Mouse (Mus musculus): ENCODE data around the gene Rnf183. TPM values are rescaled to one million over a fixed set of nuclear protein-coding genes. Genes with fewer than 3 reads are reported as not detected.

The Rnf183 gene
- polyA plus RNA-seq, 1 experiment from 2014 or later = 0.24 TPM

DNA sequence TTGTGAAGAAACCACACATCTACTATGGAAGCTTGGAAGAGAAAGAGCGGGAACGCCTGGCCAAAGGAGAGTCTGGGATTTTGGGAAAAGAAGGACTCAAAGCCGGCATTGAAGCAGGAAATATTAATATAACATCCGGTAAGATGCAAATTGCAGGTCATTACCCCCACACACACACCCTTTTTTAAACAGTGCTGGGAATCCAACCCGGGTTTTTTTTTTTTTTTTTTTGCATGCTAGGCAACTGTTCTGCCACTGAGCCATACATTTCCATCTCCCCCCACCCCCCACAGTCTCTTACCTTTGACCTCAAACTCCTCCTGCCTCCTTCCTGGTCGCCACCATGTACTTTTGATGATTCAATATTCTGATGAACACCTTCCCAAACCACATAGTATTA lies 25.4 kb downstream of the Rnf183 start:
- peak overlapping the region; percentile 54 for H3K4me2 ChIP-seq (replicated peaks; ENCODE audit: low read depth)
- DNase-seq (ENCODE audit: low spot score) (no peak), ATAC-seq (ENCODE audit: low FRiP score, low TSS enrichment) (no peak)
- H3K4me3 ChIP-seq (ENCODE audit: low read depth, low read length) = peak overlapping the region; percentile 65
- H3K27me3 ChIP-seq (ENCODE audit: control insufficient read depth, insufficient read depth, low read length) = no peaks in the 10 kb centered on the region
- peaks cover 6% of the 10 kb centered on the region for H3K36me3 ChIP-seq (ENCODE audit: control insufficient read depth, insufficient read depth, low read length)
- no peaks in the 10 kb centered on the region for H3K9me3 ChIP-seq (ENCODE audit: control insufficient read depth, low read length)
- TF ChIP-seq EP300 (optimal IDR thresholded peaks at IDR 0.05) (no peak), CTCF (IDR thresholded peaks at IDR 0.05; ENCODE audit: low read depth) (no peak)
- 11% methylated on average over 6 of the region's 6 CpGs for WGBS
- peaks cover 4% of the 10 kb centered on the region; the same call in 1 of the 2 replicates for H3K4me1 ChIP-seq (replicated peaks; ENCODE audit: control insufficient read depth, insufficient read depth)
- peak overlapping the region; percentile 86 for H3K27ac ChIP-seq (replicated peaks)
- H3K9ac ChIP-seq (ENCODE audit: low read length) = peak overlapping the region; percentile 76

DNA sequence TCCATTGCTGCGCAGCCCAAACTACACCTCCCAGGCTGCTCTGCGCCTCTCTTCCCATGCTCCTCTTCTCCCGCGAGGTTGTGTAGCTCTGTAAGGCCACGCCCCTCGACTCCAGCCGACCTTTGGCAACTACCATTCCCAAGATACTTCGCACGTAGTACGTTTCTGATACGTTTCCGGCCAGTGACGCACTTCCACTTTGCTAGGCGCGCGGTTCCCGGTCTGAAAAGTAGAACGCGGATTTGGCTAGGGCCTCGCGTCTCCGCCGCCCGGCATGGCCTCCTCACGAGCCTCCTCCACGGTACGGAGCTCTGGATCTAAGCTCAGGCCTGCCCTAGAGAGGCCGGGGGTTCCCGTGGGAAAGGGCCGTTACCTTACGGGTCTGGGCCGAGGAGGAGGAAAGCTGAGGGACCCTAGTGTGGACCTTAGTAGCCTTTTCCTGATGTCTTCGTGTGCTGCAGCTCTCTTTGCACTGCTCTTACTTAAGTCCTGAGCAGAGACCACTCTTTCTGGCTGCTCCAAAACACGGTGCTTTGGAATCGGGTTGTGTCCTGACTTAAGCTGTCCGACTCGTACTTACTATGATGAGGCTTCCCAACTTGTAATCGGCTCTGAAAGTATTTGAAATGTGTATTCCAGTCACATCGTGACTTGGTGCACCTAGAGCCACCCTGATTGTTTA lies 26.3 kb downstream of the Rnf183 start, which contains the start of the genes Cdc26 and Prpf4:
Gene Cdc26 (minus strand): TSS at position 42 of the 682 bp plus-strand sequence.
Gene Prpf4 (plus strand): TSS at position 197 of the 682 bp plus-strand sequence.
- WGBS = under 1% methylated on average over 39 of the region's 39 CpGs
- H3K9me3 ChIP-seq (ENCODE audit: control insufficient read depth, low read length) = no peaks in the 10 kb centered on the region
- H3K9ac ChIP-seq (ENCODE audit: low read length) = peak within 1 kb of the TSS; percentile 84
- peak; percentile 99 for ATAC-seq (ENCODE audit: low FRiP score, low TSS enrichment)
- no peak for TF ChIP-seq CTCF (IDR thresholded peaks at IDR 0.05; ENCODE audit: low read depth)
- peak; percentile 49 for TF ChIP-seq EP300 (optimal IDR thresholded peaks at IDR 0.05)
- H3K4me3 ChIP-seq (ENCODE audit: low read depth, low read length) = peak within 1 kb of the TSS; percentile 65
- H3K27ac ChIP-seq (replicated peaks) = peak within 1 kb of the TSS; percentile 86
- H3K36me3 ChIP-seq (ENCODE audit: control insufficient read depth, insufficient read depth, low read length) = peaks cover 6% of the 10 kb centered on the region
- H3K4me2 ChIP-seq (replicated peaks; ENCODE audit: low read depth) = peak within 1 kb of the TSS; percentile 54
- H3K4me1 ChIP-seq (replicated peaks; ENCODE audit: control insufficient read depth, insufficient read depth) = peaks cover 4% of the 10 kb centered on the region; the same call in 1 of the 2 replicates
- DNase-seq (ENCODE audit: low spot score) = peak; percentile 98
- H3K27me3 ChIP-seq (ENCODE audit: control insufficient read depth, insufficient read depth, low read length) = no peaks in the 10 kb centered on the region

DNA sequence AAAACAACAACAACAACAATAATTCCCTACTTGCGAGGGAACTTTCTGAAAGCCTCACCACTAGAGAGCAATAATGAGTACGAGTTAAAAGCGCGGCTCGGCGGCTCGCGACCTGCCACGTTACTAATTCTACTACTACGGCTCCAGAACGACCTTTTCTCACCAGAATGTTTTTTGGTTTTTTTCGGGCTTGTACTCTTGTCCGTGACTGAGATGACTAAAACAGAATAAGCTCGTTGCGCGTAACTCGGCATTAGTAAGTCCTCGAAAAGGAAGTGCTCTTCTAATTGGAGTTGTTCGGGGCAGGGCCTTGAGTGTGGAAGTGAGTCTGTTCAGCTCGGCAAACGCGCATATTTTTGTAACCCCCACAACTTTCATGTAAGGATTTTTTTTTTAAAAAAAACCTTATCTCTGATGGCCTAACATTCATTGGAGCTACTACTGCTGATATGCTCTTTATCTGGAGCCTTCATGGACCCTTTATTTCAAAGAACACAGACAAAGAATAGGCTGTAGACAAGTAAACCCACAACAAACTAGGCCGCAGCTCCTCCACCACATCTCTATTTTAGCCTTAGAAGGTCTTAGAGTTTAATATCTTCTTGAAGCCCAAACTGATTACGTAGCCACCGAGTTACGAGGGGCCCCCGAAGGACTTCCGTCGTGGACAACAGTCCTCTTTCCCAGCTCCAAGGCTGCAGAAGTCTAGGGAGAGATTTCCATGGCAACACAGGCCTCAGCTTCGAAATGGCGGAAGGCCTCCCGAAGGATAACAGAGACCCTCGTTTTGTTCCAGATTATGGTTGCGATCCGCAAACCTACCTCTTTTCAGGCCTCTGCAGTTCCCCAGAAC lies 27.1 kb downstream of the Rnf183 start:
- under 1% methylated on average over 35 of the region's 35 CpGs for WGBS
- peak overlapping the region; percentile 65 for H3K4me3 ChIP-seq (ENCODE audit: low read depth, low read length)
- peak overlapping the region; percentile 85 for H3K27ac ChIP-seq (replicated peaks)
- H3K4me1 ChIP-seq (replicated peaks; ENCODE audit: control insufficient read depth, insufficient read depth) = peaks cover 4% of the 10 kb centered on the region; the same call in 1 of the 2 replicates
- no peaks in the 10 kb centered on the region for H3K27me3 ChIP-seq (ENCODE audit: control insufficient read depth, insufficient read depth, low read length)
- peak; percentile 75 for TF ChIP-seq CTCF (IDR thresholded peaks at IDR 0.05; ENCODE audit: low read depth)
- peak; percentile 32 for TF ChIP-seq EP300 (optimal IDR thresholded peaks at IDR 0.05)
- peak overlapping the region; percentile 47 for H3K4me2 ChIP-seq (replicated peaks; ENCODE audit: low read depth)
- H3K9ac ChIP-seq (ENCODE audit: low read length) = peak overlapping the region; percentile 84
- peak; percentile 49 for ATAC-seq (ENCODE audit: low FRiP score, low TSS enrichment)
- DNase-seq (ENCODE audit: low spot score) = peak; percentile 69
- H3K9me3 ChIP-seq (ENCODE audit: control insufficient read depth, low read length) = no peaks in the 10 kb centered on the region
- peaks cover 6% of the 10 kb centered on the region for H3K36me3 ChIP-seq (ENCODE audit: control insufficient read depth, insufficient read depth, low read length)

DNA sequence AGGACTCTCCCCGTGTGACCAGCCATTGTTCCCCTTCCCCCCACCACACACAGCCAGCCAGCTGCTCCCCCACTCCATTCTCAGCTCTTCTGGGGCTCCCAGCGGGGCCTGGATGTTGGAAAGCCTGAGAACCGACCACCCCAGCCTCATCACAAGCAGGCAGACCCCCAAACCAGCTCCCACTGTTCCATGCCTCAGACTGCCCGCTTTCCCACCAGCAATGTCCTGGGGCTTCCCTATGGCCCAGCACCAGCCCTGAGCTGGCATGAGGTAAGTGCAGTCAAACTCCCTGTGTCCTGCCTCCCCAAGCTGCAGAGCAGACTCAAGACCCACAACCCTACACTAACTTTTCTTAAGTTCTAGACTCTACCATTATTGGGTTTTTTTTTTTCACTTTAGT lies 28.9 kb downstream of the Rnf183 start:
- H3K4me2 ChIP-seq (replicated peaks; ENCODE audit: low read depth) = no peak overlapping the region
- TF ChIP-seq EP300 (optimal IDR thresholded peaks at IDR 0.05) = no peak
- DNase-seq (ENCODE audit: low spot score) (no peak), ATAC-seq (ENCODE audit: low FRiP score, low TSS enrichment) (no peak)
- 82% methylated on average over 4 of the region's 4 CpGs for WGBS
- H3K4me1 ChIP-seq (replicated peaks; ENCODE audit: control insufficient read depth, insufficient read depth) = peaks cover 4% of the 10 kb centered on the region; the same call in 1 of the 2 replicates
- no peak overlapping the region for H3K4me3 ChIP-seq (ENCODE audit: low read depth, low read length)
- H3K9me3 ChIP-seq (ENCODE audit: control insufficient read depth, low read length) = no peaks in the 10 kb centered on the region
- H3K9ac ChIP-seq (ENCODE audit: low read length) = no peak overlapping the region
- H3K27ac ChIP-seq (replicated peaks) = no peak overlapping the region
- H3K36me3 ChIP-seq (ENCODE audit: control insufficient read depth, insufficient read depth, low read length) = peaks cover 11% of the 10 kb centered on the region
- no peaks in the 10 kb centered on the region for H3K27me3 ChIP-seq (ENCODE audit: control insufficient read depth, insufficient read depth, low read length)

DNA sequence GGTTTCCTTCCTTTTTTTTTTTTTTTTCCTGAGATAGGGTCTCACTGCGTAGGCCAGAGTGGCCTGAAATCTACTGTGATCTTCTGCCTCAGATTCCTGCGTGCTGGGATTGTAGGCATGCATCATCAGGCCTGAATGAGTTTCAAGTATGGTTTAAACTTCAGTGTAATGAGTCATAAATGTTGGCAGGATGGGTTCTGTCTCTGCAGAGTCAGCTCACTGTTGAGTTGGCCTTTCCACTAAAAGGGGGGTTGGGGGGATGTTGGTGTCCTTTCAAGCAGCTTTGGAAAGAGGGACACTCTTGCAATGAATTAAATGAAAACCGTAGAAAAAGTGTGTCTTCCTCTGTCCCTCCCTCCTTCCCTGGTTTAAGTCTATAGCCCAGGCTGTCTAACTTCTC lies 36.1 kb downstream of the Rnf183 start:
- no peak overlapping the region for H3K4me2 ChIP-seq (replicated peaks; ENCODE audit: low read depth)
- DNase-seq (ENCODE audit: low spot score) (no peak), ATAC-seq (ENCODE audit: low FRiP score, low TSS enrichment) (no peak)
- H3K27ac ChIP-seq (replicated peaks) = no peak overlapping the region
- H3K36me3 ChIP-seq (ENCODE audit: control insufficient read depth, insufficient read depth, low read length) = peaks cover 18% of the 10 kb centered on the region
- WGBS = 63% methylated on average over 3 of the region's 3 CpGs
- no peaks in the 10 kb centered on the region for H3K27me3 ChIP-seq (ENCODE audit: control insufficient read depth, insufficient read depth, low read length)
- no peaks in the 10 kb centered on the region for H3K9me3 ChIP-seq (ENCODE audit: control insufficient read depth, low read length)
- no peak overlapping the region for H3K9ac ChIP-seq (ENCODE audit: low read length)
- H3K4me1 ChIP-seq (replicated peaks; ENCODE audit: control insufficient read depth, insufficient read depth) = no peaks in the 10 kb centered on the region
- H3K4me3 ChIP-seq (ENCODE audit: low read depth, low read length) = no peak overlapping the region
- TF ChIP-seq CTCF (IDR thresholded peaks at IDR 0.05; ENCODE audit: low read depth) (no peak), EP300 (optimal IDR thresholded peaks at IDR 0.05) (no peak)
